Mouse (Mus musculus): ENCODE data around the gene Erich2.
A peak's percentile ranks its signal among the peaks of the same experiment; 100 is the strongest.

GRCm38 (mm10) chr2:70558112-70558842 is 49.7 kb downstream of the Erich2 start:
- TF ChIP-seq CTCF (IDR thresholded peaks at IDR 0.05): peak; percentile 84
- TF ChIP-seq POLR2A (IDR thresholded peaks at IDR 0.05; ENCODE audit: insufficient read depth, low read depth, low read length): no peak
- no peak for TF ChIP-seq EP300 (IDR thresholded peaks at IDR 0.05; ENCODE audit: insufficient read depth, low read depth, low read length)
